Mouse (Mus musculus) thymus, postnatal 10 days (tissue): ENCODE measurements around the gene Cant1.
A peak's percentile ranks its signal among the peaks of the same experiment; 100 is the strongest.

Experiments used
- DNase-seq, 2 experiments: peaks; one replicate each; pipeline ENCODE4 v3.0.0; 2021; ENCODE audit warnings: low spot score in 2 of 2

The Cant1 gene

GRCm38 (mm10) chr11:118374506-118374905, 44.4 kb downstream of the Cant1 start:
- DNase-seq: no peak

GRCm38 (mm10) chr11:118372641-118373040, 46.2 kb downstream of the Cant1 start:
- no peak for DNase-seq

- DNase-seq: no peak
Measured at GRCm38 (mm10) chr11:118371876-118372275, 47.0 kb downstream of the Cant1 start.

GRCm38 (mm10) chr11:118369657-118370056, 49.2 kb downstream of the Cant1 start:
- DNase-seq: no peak

GRCm38 (mm10) chr11:118369251-118369650, 49.6 kb downstream of the Cant1 start:
- no peak for DNase-seq

GRCm38 (mm10) chr11:118368330-118368729, 50.6 kb downstream of the Cant1 start:
- DNase-seq: peak in 1 of 2 experiments; percentile 45

- DNase-seq: no peak
Measured at GRCm38 (mm10) chr11:118366559-118366958, 52.3 kb downstream of the Cant1 start.

GRCm38 (mm10) chr11:118366108-118366507, 52.8 kb downstream of the Cant1 start:
- no peak for DNase-seq

- DNase-seq: no peak
Measured at GRCm38 (mm10) chr11:118365171-118365570, 53.7 kb downstream of the Cant1 start.

GRCm38 (mm10) chr11:118364021-118364420, 54.9 kb downstream of the Cant1 start:
- DNase-seq: no peak

GRCm38 (mm10) chr11:118362971-118363518, 55.8 kb downstream of the Cant1 start:
- DNase-seq: no peak

GRCm38 (mm10) chr11:118362501-118362900, 56.4 kb downstream of the Cant1 start:
- no peak for DNase-seq

GRCm38 (mm10) chr11:118360907-118361341, 58.0 kb downstream of the Cant1 start:
- DNase-seq: no peak

- DNase-seq: no peak
Measured at GRCm38 (mm10) chr11:118360491-118360890, 58.4 kb downstream of the Cant1 start.
